Mouse (Mus musculus) frontal cortex, postnatal 25 days (tissue): ENCODE measurements around the gene Naaa.

ENCODE experiments used
- DNase-seq, 2 experiments: peaks; one replicate each; pipeline ENCODE4 v3.0.0; 2022; ENCODE audit warnings: low spot score in 2 of 2

The Naaa gene

DNA sequence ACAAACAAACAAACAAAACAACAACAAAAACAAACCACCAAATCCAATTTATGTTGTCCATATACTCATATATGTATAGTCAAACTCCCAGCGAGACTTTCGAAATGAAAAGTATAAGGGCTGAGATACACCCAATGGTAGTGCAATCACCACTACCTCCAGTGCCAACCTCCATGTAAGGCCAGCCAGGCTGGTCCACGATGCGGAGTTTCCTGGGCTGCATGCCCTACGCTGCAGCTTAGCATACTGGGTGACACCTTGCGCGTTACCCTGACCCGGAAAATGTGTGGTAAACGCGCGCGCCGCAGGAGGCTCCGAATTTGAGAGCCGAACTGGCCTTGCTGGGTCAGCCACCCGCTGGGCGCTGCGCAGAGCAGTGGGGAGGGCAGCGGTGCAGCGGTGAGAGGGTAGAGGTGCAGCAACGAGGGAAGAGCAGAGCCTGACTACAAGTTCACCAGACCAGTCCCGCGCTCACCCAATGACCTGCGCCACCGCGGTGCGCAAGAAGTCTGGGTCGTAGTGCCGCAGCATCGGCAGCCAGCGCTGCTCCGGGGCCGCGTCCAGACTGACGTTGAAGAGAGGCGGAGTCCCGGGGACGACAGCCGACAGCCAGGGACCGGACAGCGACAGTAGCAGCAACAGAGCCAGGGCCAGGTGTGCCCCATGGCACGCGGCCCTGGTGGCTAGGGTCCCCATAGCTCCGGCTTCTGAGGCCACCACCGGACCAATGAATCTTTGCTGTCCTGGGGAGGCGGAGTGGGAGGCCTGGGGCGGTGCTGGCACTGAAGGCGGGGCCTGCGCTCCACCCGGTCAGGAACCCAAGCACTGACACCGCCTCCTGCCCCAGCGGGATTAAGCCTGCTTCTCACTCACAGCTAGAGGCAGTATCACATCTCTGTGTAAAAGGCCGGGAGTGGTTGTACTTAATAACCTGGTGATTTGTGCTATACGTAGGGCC lies at the start of gene Naaa:
Naaa (minus strand) TSS at position 734 of the 958 bp plus-strand sequence.
- DNase-seq, result peak; percentile 57 to 61

DNA sequence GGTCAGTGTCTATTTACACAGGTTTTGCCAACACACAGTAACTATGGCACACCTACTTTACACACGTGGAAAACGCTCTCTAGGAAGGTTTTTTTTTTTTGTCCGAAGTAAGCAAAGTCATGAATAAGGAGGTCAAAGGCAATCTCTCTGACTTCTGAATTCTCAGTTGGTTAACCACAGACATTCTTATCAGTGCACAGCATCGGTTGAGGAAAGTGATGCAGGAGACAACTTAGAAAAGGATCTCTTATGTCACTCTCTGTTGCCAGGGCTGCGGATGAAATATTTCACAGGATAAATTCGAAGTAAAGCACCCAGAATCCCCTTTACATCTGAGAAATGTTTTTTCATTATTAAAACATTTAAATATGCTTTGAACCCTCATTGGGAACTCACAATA lies 49.4 kb upstream of the Naaa start:
- no peak for DNase-seq

DNA sequence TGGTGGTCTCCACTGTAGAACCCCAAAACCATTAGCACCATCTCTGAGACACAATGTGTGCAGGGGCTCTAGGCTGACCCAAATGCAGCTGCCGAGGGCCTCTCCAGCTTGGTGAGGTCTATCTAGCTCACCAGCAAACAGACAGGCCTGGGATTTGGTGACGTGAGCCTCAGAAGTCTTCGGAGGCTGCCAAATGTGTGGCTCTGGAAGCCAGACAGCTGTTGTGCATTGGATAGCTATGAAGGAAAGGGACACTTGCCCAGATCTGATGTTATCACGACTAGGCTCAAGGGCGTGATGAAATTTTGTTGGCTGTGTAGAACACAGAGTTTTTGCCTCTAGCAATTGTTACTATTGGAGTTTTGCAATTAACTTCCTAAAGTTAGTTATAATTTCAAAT lies 45.3 kb upstream of the Naaa start:
- no peak for DNase-seq

DNA sequence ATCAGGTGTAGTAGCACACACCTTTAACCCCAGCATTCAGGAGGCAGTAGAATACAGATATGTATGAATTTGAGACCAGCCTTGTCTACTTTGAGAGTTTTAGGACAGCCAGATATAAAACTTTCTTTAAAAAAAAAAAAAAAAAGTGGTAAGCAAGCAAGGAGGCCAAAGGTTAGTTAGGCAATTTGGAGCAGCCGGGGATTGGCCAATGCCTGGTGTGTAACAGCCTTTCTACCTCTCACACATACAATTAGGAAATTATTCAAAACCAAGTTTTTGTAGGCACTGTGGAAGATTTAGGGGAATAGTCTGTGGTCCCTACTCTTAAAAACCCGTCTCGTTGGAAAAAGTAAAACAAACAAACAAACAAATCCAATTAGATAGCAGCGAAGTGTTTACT lies 44.6 kb upstream of the Naaa start:
- no peak for DNase-seq

DNA sequence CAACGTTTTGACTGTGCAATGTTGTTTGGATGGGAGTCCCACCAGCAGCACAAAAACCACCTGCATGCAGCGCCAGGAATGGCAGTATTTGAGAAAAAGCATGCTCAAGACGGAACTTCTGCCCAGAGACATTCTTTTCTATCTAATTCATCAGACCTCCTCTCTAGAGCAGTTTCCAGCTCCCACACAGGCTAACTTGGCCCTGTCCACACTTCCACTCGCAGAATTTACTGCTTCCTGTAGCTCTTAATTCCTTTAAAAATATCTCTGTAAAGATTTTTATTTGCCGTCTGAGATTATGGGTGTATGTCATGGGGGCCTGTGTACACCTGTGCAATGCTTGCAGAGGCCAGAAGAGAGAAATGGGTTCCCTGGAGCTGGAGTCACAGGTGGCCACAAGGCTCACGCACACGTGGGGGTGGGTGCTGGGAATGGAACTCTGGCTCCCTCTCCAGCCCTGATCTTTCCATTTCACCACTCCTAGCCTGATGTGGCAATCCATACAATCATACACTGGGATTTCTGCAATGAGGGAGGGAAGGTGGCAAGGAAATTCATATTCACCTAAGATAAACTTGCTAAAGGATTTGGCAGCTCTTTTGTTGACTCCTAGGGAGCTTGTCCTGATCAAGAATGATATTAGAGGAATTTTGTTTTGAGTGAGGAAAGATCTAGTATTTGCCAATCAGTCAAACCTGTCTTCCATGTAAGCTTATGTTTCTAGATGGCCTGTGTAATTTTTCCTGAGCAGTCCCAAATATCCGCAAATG lies 43.8 kb upstream of the Naaa start:
- no peak for DNase-seq

DNA sequence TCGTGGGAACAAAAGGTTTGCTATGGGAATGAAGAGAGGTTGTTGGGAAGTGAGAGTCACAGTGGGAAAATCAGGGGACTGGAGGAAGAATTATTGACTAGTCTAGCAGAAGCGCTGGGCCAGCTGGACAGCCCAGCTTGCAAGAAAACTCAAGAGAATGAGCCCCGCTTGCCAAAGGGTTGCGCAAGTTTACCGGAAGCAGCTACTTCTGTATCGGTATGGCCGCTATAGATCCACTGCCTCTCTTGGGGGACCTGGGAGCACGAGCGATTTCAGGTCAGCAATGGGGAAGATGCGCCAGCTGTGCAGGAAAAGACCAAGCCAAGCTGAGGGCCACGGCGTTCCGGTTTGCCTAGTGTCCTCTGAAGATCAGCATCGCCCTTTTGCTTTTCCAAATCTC lies 40.6 kb upstream of the Naaa start:
- no peak for DNase-seq

DNA sequence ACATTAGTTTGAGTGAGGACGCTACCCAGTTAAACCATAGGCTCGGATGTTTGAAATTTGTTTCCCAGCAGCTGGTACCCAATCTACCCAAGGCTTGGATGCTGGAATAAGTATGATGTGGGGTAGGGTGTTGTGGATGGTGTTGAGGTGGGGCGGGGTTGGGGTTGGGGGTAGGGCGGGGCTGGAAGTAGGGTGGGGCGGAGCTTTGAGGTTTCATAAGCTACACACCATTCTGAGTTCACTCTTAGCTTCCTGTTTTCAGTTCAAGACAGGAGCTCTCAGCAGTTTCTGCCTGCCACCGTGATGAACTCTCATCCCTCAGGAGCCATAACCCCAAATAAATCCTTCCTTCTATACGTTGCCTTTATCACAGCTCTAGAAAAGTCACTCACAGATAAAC lies 40.1 kb upstream of the Naaa start:
- no peak for DNase-seq

DNA sequence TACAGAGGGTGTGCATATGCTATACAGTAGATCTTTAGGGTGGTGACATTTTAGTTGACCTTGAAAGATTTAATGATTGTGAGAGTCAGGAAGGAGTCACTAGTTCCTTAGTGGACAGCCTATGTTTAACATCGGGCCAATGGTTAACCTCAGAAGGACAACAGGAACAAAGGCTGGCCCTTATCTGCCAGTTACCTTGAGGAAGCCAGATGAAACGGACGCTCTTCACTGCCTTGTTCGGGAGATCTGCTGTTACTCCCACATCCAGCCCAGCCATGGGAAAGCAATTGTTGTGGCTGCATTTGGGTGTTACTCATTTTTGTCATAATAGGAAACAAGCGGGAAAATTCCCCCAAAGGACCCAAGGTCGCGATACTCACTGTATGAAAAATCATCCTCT lies 35.8 kb upstream of the Naaa start:
- no peak for DNase-seq

DNA sequence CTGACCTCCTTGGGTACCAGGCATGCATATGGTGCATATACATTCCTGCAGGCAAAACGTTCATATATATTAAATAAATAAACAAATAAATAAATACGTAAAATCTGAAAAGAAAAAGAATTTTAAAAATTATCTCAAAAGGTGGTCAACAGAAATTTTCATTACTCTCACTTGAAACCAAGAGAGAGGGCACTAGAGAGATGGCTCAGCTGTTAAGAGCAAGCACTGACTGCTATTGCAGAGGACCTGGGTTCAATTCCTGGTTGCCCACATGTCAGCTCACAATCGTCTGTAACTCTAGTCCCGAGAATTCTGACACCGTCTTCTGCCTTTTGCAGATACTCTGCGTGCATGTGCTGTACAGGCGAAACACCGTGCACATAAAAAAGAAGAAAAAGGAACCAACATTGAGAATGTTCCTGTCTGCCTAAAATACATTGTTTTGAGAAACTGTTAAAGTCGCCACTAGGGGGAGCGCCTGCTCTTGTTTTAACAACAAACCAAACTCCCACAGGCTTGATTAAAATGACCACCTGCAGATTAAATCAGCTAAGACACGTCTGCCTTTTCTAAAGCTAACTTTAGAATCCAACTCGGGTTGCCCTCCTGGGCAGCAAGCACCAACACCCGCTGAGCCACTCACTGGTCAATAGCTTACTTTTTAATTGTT lies 34.2 kb upstream of the Naaa start:
- peak; percentile 87 to 90 for DNase-seq

DNA sequence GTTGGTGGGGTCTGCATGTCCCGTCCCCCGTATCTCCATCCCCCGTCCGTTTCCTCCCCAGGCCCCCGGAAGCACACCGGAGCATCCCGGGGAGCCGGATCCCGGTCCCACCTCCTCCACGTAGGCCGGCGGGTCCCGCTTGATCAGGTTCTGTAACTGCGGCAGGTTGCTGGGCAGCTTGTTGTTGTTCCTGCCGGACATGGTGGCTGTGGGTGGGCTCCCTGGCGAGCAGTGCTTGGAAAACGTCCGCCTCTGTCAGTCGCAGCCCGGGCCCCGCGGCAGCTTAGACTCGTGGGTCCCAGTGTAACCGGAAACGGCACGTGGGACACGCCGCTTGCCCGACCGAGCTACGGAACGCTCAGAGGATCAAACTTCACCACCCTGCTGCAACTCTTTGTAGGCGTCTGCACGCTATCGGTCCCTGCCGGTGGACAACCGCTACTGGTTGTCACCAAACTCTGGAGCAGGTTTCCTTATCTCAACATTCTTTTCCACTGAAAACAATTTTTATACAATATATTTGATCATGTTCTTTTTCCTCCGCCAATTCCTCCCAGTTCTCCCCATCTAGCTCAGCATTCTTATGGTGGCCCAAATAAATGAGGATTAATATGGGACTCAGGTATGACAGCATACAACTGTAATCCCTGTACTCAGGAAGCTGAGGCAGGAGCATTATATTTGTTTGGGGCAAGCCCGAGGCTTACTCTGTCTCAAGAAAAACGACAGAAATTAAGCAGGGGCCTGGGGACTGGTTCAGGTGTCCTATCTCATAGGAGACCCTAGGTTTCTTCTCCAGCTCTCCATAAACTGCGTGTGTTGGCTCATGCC lies 31.9 kb upstream of the Naaa start, which contains the start of gene Sdad1:
Sdad1 (minus strand) TSS at position 799 of the 831 bp plus-strand sequence.
- peak; percentile 93 to 97 for DNase-seq

DNA sequence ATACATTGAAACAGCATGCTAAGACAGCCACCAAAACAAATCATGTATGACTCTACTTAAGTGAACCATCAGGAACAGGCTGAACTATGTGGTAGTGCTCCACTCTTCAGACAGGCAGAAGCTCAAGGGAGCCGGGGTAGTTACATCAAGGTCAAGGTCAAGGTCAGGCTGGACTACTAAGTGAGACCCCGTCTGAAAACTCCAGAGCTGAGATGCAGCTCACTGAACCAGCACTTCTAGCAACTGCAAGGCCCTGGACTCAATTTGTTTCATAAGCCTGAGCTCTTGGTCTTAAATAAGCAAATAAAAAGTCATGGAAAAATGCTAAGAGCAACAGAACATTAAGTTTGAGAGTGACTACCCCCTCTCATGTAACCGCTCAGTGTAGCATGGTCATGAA lies 26.3 kb upstream of the Naaa start:
- DNase-seq, result no peak

DNA sequence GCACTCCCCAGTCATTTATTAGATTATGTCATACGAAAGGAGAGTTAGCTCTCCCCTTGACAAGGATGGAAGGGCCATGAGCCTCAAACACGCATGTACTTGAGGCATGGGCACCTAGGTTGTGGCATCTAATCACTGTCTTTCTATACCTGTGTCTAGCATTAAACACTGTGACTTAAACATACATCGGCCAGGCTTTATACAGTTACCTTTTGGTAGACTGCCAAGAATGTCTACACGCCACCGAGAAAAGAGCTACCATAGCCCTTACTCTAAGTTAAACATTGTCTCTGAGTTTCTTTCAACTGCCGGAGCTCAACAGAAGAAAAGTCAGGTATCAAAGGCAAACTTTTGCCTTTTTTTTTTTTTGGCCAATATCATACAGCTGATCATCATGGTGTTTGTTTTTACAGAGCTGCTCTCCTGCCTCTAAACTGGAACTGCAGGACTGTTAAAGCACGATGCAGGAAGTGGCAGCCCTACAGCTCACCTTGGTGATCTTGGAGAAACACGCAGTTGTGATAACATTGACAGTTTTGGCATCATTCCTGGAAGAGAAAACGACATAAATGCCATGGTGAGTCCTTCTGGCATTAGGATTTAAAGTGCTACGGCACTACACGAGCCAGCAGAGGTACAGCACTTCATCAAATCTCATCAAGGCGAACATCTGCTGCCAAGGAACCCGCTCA lies 24.3 kb upstream of the Naaa start:
- no peak for DNase-seq

DNA sequence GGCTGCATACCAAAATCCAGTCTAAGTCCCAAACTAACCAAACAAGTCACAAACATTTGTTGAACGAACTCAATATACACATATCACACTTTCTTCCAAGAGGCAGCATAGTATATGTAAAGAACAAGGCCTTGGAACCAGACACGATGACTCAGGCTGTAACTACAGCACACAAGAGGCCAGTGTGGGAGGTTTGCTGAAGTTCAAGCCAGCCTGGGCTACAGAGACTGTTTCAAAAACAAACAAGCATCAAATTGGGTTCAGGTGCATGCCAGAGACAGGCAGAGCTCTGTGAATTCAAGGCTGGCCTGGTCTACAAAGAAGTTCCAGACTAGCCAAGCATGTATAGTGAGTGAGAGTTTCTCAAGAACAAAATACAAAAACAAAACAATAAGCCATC lies 16.6 kb upstream of the Naaa start:
- DNase-seq, result no peak

DNA sequence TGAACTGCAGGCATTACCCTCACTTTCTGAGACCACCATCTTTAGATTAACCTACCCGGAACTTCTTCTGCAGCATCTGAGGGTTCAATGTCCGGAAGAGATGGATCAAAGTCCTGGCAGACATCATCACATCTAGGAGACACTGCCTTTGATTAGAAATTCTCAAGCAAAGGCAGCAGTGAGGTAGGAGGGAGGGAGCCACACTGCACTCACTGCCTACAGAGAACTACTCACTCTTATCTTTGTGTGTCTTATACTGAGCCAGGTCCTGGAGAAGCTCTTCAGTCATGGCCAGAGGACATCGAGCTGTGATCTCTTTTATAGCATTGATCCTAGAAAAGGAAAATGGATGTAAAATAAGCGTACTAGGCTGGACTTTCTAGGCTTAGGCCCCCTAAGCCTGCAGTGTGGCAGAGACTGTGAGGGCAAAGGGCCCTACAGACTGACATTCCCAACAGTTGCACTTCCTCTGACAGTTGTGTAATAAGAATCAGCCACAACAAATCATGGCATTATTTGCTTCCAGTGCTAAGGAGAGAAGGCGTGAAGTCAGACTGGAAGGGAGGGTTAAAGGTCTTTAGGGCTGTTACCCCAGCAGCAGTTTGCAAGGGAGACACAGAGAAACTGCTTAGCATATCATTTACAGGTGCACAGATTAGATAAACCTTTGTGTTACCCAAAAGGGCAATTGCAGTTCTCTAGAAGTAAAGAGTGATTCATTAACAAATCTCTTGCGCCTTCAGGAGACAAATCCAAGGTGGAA lies 13.9 kb upstream of the Naaa start:
- DNase-seq, result no peak

DNA sequence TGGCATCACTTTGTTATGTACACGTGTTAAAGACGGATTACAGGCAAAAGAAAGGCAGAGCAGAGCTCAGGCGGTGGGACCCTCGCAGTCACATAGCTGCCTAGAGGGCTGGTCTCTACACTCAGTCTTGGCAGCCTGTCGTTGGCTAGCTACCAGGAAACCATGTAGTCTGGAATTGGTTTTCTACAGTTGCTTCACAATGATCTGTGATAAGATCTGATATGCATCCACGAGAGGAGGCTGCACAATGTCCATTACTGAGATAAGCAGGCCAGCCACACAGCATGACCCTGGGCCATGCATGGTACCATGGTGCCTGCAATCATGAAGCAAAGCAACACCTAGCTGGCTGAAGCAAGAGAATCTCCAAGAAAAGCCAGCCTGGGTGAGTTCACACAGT lies 9.9 kb upstream of the Naaa start:
- DNase-seq, result no peak

DNA sequence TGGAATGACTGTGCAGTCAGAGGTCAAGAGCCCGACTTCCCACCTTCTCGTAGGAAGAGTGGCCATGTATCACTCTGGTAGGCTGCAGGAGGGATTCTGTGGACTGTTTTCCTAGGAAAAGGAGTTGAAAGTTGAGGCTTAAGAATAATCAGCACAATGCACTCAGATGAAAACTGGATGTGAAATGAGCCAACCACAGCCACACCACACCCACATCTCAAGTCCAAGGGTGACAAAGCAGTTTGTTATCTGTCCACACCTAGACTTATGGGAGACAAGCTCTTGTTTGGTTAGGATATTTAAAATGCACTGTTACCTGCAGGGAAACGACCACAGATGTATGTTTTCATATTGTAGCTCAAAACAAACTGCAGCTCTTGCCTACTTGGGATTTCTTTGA lies 5.1 kb upstream of the Naaa start:
- no peak for DNase-seq

DNA sequence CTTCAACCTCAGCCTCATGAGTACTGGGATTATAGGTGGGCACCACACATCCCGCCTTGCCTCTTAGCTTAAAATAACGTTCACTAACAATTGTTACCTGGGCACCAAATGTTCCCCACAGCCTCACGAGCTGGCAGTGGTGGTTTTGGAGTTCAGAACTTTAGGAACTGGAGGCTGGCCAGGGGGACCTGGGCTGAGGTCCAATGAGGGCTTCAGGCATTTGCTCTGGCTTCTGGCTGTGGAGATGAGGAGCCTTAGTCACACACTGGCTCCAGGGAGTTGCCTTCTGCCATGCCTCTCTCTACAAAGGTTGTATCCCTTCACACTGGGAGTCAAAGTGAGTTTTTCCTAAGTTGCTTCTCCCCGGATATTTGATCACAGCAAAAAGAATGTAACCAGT lies 4.6 kb upstream of the Naaa start:
- no peak for DNase-seq

DNA sequence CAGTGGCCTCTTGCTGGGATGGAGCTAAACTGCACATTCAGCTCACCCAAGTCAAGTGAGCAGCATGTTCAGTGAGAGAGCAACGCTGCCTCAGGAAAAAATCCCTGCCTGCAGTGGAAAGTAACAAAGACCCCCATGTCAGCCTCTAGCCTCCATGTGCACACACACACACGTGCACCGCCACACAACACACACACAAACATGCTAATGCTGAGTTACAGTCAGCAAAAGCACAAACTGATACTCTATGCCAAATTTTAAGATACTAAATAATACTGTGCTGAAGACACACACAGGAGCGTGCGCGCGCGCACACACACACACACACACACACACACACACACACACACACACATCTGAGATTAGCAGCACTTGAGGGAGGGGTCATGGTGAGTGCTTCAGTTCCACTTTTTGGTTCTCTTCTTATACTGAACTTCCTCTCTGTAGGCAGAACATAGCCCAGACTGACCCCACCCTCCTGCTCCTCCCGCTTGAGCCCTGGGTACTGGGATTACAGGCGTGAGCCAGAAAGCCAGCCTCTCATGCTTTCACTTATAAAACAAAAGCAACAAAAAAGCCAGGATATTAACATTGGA lies 1.1 kb upstream of the Naaa start:
- no peak for DNase-seq

DNA sequence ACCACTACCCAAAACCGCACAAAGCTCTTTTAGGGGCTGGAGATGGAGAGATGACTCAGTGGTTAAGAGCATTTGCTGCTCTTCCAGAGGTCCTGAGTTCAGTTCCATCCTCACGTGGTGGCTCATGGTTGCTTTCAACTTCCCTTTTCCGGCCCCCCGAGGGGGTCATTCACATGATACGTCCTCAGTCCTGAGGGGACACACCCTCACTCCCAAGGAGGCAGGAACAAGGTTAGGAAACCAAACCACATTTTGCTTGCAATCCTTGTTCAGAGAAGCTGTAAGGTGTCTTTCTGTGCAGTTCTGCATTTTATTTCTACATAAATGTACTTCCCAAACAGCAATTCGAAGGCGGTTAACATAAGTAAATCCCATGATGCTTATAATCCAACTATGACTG lies 7.5 kb downstream of the Naaa start:
- no peak for DNase-seq
